Mouse (Mus musculus) midbrain, embryonic 12.5 days (tissue): ENCODE results near the gene Kirrel3. TPM values are rescaled to one million over a fixed set of nuclear protein-coding genes. Genes with fewer than 3 reads are reported as not detected.
A peak's percentile ranks its signal among the peaks of the same experiment; 100 is the strongest.

Experiments used
- ATAC-seq: fragments of 200-750 bp; cut with Nextera tagmentation; 2 replicates; pipeline ENCODE4 v1.8.0; 2017; ENCODE audit warnings: low read depth, moderate TSS enrichment, moderate library complexity; ENCODE audit not compliant: low FRiP score
- H3K27ac ChIP-seq: fragments of 300-500 bp; sonication (generic); replicated peaks from 2 replicates; pipeline ENCODE4 v1.5.1; 2016; ENCODE audit warnings: mild to moderate bottlenecking
- H3K27me3 ChIP-seq: fragments of 300-500 bp; sonication (generic); 2 replicates; pipeline ENCODE4 v1.6.1; 2016; ENCODE audit warnings: mild to moderate bottlenecking
- H3K36me3 ChIP-seq: fragments of 300-500 bp; sonication (generic); 2 replicates; pipeline ENCODE4 v1.6.1; 2016
- H3K4me1 ChIP-seq: fragments of 300-500 bp; sonication (generic); 2 replicates; pipeline ENCODE4 v1.6.1; 2016
- H3K4me2 ChIP-seq: fragments of 300-500 bp; sonication (generic); replicated peaks from 2 replicates; pipeline ENCODE4 v1.6.1; 2016; ENCODE audit warnings: mild to moderate bottlenecking, moderate library complexity
- H3K4me3 ChIP-seq: fragments of 300-500 bp; sonication (generic); 2 replicates; pipeline ENCODE4 v1.5.1; 2016; ENCODE audit warnings: mild to moderate bottlenecking
- H3K9ac ChIP-seq: fragments of 300-500 bp; sonication (generic); replicated peaks from 2 replicates; pipeline ENCODE4 v1.6.1; 2016; ENCODE audit warnings: mild to moderate bottlenecking, moderate library complexity
- H3K9me3 ChIP-seq: fragments of 300-500 bp; sonication (generic); 2 replicates; pipeline ENCODE4 v1.6.1; 2016; ENCODE audit warnings: mild to moderate bottlenecking
- WGBS: fragments of 180-500 bp; shearing (Covaris S2); methylation state at CpG from one replicate; pipeline ENCODE4 v1.1.7; 2016; 5-methylcytosine and 5-hydroxymethylcytosine counted together
- polyA plus RNA-seq: library from polyadenylated mRNA; unstranded; fragments of >200 nt; fragmentation: Nextera tagmentation; extraction: Ambion mirVana; gene quantifications from 2 replicates; pipeline ENCODE4 v1.2.1, GENCODE M21; 2016

Gene Kirrel3
- polyA plus RNA-seq, 1 experiment from 2014 or later, result 9.5 TPM

DNA sequence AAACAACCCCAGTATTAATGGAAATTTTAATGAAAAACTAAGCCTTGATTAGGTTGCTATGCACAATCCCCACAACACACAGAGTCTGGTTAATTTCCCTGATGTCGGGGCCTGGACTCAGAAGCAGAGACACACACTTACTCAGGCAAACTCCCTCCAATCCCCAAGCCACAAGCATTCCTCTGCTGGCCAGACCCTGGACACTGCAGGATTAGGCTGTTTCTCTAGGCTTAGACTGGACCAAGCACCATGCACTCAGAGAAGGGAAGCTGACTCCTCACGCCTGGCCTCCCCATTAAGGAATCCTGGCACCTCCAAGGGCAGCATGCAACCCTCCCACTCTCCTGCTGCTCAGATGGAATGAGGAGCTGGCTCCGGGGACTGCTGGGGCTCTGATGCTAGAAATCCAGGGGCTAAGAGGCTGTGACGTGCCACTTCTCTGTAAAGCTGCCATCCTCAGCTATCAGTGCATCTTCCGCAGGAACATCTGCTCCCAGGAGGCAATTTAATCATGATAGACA lies 324.4 kb downstream of the Kirrel3 start:
- WGBS, result 65% methylated on average over 5 of the region's 5 CpGs
- Histone ChIP-seq H3K4me3 (no peak overlapping the region), H3K4me2 (no peak overlapping the region), H3K9ac (no peak overlapping the region), H3K27me3 (no peaks in the 10 kb centered on the region), H3K4me1 (no peaks in the 10 kb centered on the region), H3K36me3 (no peaks in the 10 kb centered on the region), H3K9me3 (no peaks in the 10 kb centered on the region), H3K27ac (no peak overlapping the region)
- no peak for ATAC-seq

DNA sequence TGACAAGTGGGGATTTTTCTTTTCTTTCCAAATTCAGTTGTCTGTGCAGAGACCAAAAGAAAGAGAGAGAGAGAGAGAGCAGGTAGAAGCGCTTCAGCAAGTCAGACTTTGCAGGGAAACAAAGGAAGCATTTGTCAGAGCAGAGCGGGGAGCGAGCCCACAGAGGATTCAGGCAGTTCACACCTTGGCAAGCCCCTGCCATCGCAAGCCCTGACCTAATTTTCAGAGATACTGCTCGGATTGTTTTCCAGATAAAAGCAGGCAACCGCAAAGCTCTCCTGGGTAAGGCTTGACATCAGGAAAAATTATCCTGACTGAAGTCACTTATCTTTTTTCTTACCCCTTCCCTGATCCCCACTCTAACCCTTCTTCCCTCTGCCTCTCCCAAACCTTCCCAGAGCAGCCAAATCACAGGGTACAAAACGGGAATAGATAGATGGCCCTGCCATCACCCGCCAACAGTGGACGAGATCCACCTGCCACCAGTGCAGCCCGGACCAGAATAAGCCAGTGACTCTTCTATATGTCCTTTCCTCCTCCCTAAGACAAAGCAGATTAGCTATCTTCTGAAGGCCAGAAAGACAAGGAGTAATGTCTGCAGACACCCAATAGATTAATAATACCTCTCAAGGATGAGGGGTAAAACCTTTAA lies 332.8 kb downstream of the Kirrel3 start:
- Histone ChIP-seq H3K27ac (no peak overlapping the region), H3K4me2 (no peak overlapping the region), H3K4me3 (no peak overlapping the region), H3K9ac (no peak overlapping the region), H3K27me3 (no peaks in the 10 kb centered on the region), H3K36me3 (no peaks in the 10 kb centered on the region), H3K4me1 (peaks cover 5% of the 10 kb centered on the region), H3K9me3 (no peaks in the 10 kb centered on the region)
- ATAC-seq, result no peak
- 43% methylated on average over 10 of the region's 10 CpGs for WGBS

- Histone ChIP-seq H3K27ac (no peak overlapping the region), H3K4me3 (no peak overlapping the region), H3K36me3 (no peaks in the 10 kb centered on the region), H3K4me2 (no peak overlapping the region), H3K27me3 (no peaks in the 10 kb centered on the region), H3K4me1 (peaks cover 19% of the 10 kb centered on the region), H3K9me3 (no peaks in the 10 kb centered on the region), H3K9ac (no peak overlapping the region)
- 79% methylated on average over 18 of the region's 18 CpGs for WGBS
- ATAC-seq, result no peak
These were observed 338.8 kb downstream of the Kirrel3 start for GRCm38 (mm10) chr9:34824358-34825088.

- H3K27me3 ChIP-seq, result no peaks in the 10 kb centered on the region
- H3K36me3 ChIP-seq, result no peaks in the 10 kb centered on the region
- H3K4me1 ChIP-seq, result peaks cover 19% of the 10 kb centered on the region
- 22% methylated on average over 2 of the region's 2 CpGs for WGBS
- no peaks in the 10 kb centered on the region for H3K9me3 ChIP-seq
- 0 out of 2 replicates have a peak overlapping the region, but pooled peaks have one; percentile 30 for H3K27ac ChIP-seq
- no peak for ATAC-seq
- H3K9ac ChIP-seq, result no peak overlapping the region
- H3K4me2 ChIP-seq, result no peak overlapping the region
- no peak overlapping the region for H3K4me3 ChIP-seq
These were observed 339.4 kb downstream of the Kirrel3 start for GRCm38 (mm10) chr9:34825089-34825400.

- H3K9ac ChIP-seq, result no peak overlapping the region
- H3K4me1 ChIP-seq, result peaks cover 19% of the 10 kb centered on the region
- no peaks in the 10 kb centered on the region for H3K36me3 ChIP-seq
- 0 out of 2 replicates have a peak overlapping the region, but pooled peaks have one; percentile 30 for H3K27ac ChIP-seq
- no peak overlapping the region for H3K4me2 ChIP-seq
- 0 out of 2 replicates have a peak, but pooled peaks have one; percentile 47 for ATAC-seq
- no peaks in the 10 kb centered on the region for H3K9me3 ChIP-seq
- H3K4me3 ChIP-seq, result no peak overlapping the region
- no peaks in the 10 kb centered on the region for H3K27me3 ChIP-seq
- 25% methylated on average over 11 of the region's 11 CpGs for WGBS
These were observed 339.8 kb downstream of the Kirrel3 start for GRCm38 (mm10) chr9:34825402-34826008.

GRCm38 (mm10) chr9:34830696-34831095 lies 345.0 kb downstream of the Kirrel3 start:
- H3K36me3 ChIP-seq, result no peaks in the 10 kb centered on the region
- H3K9me3 ChIP-seq, result no peaks in the 10 kb centered on the region
- peaks cover 6% of the 10 kb centered on the region; the same call in 1 of the 2 replicates for H3K4me1 ChIP-seq
- ATAC-seq, result no peak
- no peak overlapping the region for H3K4me3 ChIP-seq
- 28% methylated on average over 3 of the region's 3 CpGs for WGBS
- no peaks in the 10 kb centered on the region for H3K27me3 ChIP-seq
- no peak overlapping the region for H3K27ac ChIP-seq
- no peak overlapping the region for H3K9ac ChIP-seq
- H3K4me2 ChIP-seq, result no peak overlapping the region

DNA sequence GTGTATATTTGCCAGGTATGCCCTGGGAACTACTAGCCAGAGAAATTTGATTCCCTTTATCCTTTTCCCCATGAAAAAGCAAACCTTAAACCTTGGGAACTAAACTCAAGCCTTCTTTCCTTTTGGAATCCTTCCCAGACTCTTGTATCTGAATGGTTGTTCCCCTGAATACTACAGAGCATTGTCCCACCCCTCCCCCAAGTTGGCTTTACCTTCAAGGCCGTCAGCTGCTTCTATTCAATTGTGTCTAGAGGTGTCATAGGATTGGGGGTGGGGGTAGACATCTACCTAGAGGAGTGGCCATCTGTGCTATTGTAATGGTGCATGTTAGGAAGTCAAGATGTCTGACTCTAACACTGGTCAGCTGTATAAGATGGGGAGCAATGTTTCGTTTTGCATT lies 351.1 kb downstream of the Kirrel3 start:
- Histone ChIP-seq H3K4me2 (no peak overlapping the region), H3K9ac (no peak overlapping the region), H3K27me3 (0 out of 2 replicates have a peak, but pooled peaks cover 5% of the 10 kb centered on the region), H3K4me3 (no peak overlapping the region), H3K36me3 (no peaks in the 10 kb centered on the region), H3K4me1 (peaks cover 16% of the 10 kb centered on the region), H3K27ac (no peak overlapping the region), H3K9me3 (no peaks in the 10 kb centered on the region)
- no peak for ATAC-seq
- 76% methylated on average over 2 of the region's 2 CpGs for WGBS

DNA sequence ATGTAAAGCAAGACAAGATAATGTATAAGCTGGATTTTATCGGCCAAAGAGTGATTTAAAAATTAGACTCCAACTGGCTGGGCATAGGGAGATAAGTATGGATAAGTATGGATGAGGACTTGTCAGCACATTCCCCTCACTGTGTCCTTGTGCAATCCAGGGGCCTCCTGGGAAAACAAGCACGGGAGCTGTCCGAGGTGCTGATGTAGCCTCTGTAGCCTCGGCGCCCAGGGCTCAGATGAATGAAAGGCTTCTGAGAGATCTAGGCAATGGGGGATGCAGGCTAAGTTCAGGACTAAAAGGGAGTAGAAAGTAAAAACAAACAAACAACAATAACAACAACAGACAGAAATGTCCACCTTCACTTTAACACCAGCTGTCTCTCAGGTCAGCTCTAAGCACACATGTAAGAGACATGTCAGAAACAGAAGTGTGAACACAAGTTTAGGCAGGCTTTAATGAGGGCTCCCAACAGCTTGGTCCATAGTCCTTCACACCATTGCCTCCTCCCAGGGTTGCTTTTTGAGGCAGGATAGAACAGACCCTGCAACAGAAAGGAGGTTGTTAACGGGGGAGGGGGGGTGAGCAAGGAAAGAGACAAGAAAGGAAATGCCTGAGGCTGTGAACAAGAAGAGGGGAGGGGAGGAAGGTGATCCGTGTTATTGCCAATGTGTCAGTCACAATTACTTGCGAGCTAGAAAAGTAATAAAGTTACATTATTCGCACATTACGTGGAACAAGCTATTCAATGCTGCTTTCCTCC lies 352.2 kb downstream of the Kirrel3 start:
- ATAC-seq, result peak; percentile 38; the same call in 1 of the 2 replicates
- Histone ChIP-seq H3K9ac (no peak overlapping the region), H3K36me3 (no peaks in the 10 kb centered on the region), H3K9me3 (no peaks in the 10 kb centered on the region), H3K4me2 (no peak overlapping the region), H3K27ac (no peak overlapping the region), H3K4me3 (no peak overlapping the region), H3K4me1 (peaks cover 23% of the 10 kb centered on the region), H3K27me3 (0 out of 2 replicates have a peak, but pooled peaks cover 5% of the 10 kb centered on the region)
- WGBS, result 48% methylated on average over 10 of the region's 10 CpGs

DNA sequence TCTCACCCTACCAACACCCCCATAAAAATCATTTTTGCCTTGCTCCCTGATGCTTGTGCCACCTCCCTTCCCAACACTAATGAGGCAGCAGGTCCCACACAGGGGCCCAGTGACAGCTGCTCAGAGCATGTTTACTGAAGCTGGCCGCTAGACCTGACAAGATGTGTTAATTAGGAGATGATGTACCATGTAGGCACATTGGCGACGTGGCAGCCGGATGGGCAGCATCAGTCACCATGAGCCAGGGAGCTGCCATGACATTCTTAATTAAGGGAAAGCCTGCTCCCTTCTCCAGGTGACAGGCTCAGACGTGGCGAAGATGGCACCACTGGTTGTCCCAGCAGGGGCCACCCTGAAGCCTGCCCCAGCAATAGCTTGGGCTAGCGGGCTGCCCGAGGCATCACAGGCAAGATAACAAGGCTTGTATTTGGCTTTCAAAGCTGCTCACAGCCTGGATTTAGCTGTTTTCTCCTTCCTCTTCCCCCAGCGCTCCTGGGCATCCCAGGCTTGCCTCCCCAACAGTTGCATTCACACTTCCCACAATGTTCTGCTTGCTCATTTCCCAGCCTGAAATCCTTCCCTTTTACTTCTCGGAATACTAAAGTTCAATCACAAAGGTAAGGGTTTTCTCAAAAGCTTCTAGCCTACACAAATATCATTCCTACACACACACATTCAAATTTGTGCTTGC lies 357.7 kb downstream of the Kirrel3 start:
- H3K4me1 ChIP-seq, result peaks cover 23% of the 10 kb centered on the region
- ATAC-seq, result no peak
- no peaks in the 10 kb centered on the region for H3K27me3 ChIP-seq
- WGBS, result 81% methylated on average over 10 of the region's 10 CpGs
- no peak overlapping the region for H3K4me2 ChIP-seq
- H3K27ac ChIP-seq, result no peak overlapping the region
- no peak overlapping the region for H3K9ac ChIP-seq
- no peaks in the 10 kb centered on the region for H3K36me3 ChIP-seq
- H3K9me3 ChIP-seq, result no peaks in the 10 kb centered on the region
- H3K4me3 ChIP-seq, result no peak overlapping the region

DNA sequence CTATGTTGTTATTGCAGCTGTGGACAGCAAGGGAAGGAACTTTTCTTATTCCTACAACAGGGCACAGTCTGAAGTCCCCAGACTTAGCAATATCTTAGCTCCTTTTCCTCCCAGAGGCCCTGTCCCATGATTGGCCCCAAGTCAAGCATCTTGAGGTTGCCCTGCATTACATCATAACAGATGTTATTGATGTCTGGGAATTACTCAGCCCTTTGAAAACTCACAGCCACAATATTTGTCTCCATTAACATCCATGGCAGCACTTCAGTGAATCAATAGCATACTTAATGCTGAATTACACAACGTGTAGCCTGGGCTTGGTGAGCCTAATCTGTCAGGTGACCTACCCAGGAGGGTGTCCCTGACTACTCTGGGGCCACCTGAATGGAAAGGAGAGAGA lies 360.7 kb downstream of the Kirrel3 start:
- Histone ChIP-seq H3K27me3 (no peaks in the 10 kb centered on the region), H3K4me2 (no peak overlapping the region), H3K27ac (no peak overlapping the region), H3K4me1 (peaks cover 11% of the 10 kb centered on the region; the same call in 1 of the 2 replicates), H3K4me3 (no peak overlapping the region), H3K9ac (no peak overlapping the region), H3K9me3 (no peaks in the 10 kb centered on the region), H3K36me3 (no peaks in the 10 kb centered on the region)
- ATAC-seq, result no peak
- 54% methylated on average over 1 of the region's 1 CpGs for WGBS

DNA sequence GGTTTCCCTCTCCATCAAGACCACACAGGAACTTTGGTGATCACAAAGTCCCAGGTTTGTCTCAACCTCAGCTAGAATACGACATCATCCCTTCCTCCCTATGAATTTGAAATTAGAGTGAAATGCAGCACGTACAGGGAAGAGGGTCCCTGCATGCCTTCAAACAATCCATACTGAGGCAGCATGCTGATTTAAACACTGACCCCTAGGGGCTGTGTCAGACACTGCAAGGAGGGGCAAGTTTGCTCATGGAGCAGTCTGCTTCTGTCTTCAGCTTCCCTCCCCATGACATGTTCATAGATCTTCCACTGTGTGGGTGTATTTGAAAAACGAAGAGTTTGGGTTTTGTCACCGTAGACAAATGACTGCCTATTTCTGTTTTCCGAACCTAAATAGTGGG lies 362.0 kb downstream of the Kirrel3 start:
- WGBS, result 50% methylated on average over 5 of the region's 5 CpGs
- ATAC-seq, result 0 out of 2 replicates have a peak, but pooled peaks have one; percentile 4
- no peaks in the 10 kb centered on the region for H3K36me3 ChIP-seq

More for the DNA sequence above, 362.0 kb downstream of the Kirrel3 start:
- H3K9me3 ChIP-seq, result no peaks in the 10 kb centered on the region
- no peak overlapping the region for H3K4me3 ChIP-seq
- no peaks in the 10 kb centered on the region for H3K27me3 ChIP-seq
- H3K4me1 ChIP-seq, result no peaks in the 10 kb centered on the region
- no peak overlapping the region for H3K9ac ChIP-seq
- H3K4me2 ChIP-seq, result no peak overlapping the region
- H3K27ac ChIP-seq, result no peak overlapping the region
